Mouse (Mus musculus) midbrain, embryonic 14.5 days (tissue): ENCODE measurements around the gene Gm20441. TPM values are rescaled to one million over a fixed set of nuclear protein-coding genes. Genes with fewer than 3 reads are reported as not detected.

Experiments
- ATAC-seq: fragments of 200-750 bp; cut with Nextera tagmentation; 2 replicates; pipeline ENCODE4 v1.8.0; 2017; ENCODE audit warnings: moderate number of reproducible peaks, moderate library complexity; ENCODE audit not compliant: low FRiP score, low TSS enrichment
- DNase-seq: peaks from one replicate; pipeline ENCODE4 v3.0.0-alpha.2; 2015
- H3K27ac ChIP-seq: fragments of 300-500 bp; sonication (generic); replicated peaks from 2 replicates; pipeline ENCODE4 v1.5.1; 2014; ENCODE audit warnings: mild to moderate bottlenecking, low read depth, low read length, moderate library complexity
- H3K27me3 ChIP-seq: fragments of 300-500 bp; sonication (generic); 2 replicates; pipeline ENCODE4 v1.6.1; 2014; ENCODE audit warnings: low read length, control low read depth, mixed read lengths; ENCODE audit not compliant: control insufficient read depth, insufficient read depth
- H3K36me3 ChIP-seq: fragments of 300-500 bp; sonication (generic); 2 replicates; pipeline ENCODE4 v1.6.1; 2014; ENCODE audit warnings: low read length, control low read depth; ENCODE audit not compliant: control insufficient read depth, insufficient read depth
- H3K4me1 ChIP-seq: fragments of 300-500 bp; sonication (generic); 2 replicates; pipeline ENCODE4 v1.6.1; 2014; ENCODE audit warnings: mild to moderate bottlenecking, antibody characterized with exemption, low read length, control low read depth; ENCODE audit not compliant: control insufficient read depth, insufficient read depth
- H3K4me2 ChIP-seq: fragments of 300-500 bp; sonication (generic); 2 replicates; pipeline ENCODE4 v1.6.1; 2014; ENCODE audit warnings: mild to moderate bottlenecking, low read length, moderate library complexity
- H3K4me3 ChIP-seq: fragments of 300-500 bp; sonication (generic); replicated peaks from 2 replicates; pipeline ENCODE4 v1.5.1; 2014; ENCODE audit warnings: low read depth, low read length
- H3K9ac ChIP-seq: fragments of 300-500 bp; sonication (generic); replicated peaks from 2 replicates; pipeline ENCODE4 v1.6.1; 2014; ENCODE audit warnings: mild to moderate bottlenecking, low read length, moderate library complexity
- H3K9me3 ChIP-seq: fragments of 300-500 bp; sonication (generic); 2 replicates; pipeline ENCODE4 v1.6.1; 2016; ENCODE audit warnings: low read length, control low read depth, mixed read lengths; ENCODE audit not compliant: control insufficient read depth
- WGBS: fragments of 180-500 bp; shearing (Covaris S2); extraction: QIAGEN DNeasy Blood & Tissue Kit; methylation state at CpG from one replicate; pipeline ENCODE4 v1.1.7; 2014; 5-methylcytosine and 5-hydroxymethylcytosine counted together
- polyA plus RNA-seq: library from polyadenylated mRNA; unstranded; fragments of >200 nt; fragmentation: Nextera tagmentation; extraction: Ambion mirVana; gene quantifications from 2 replicates; pipeline ENCODE4 v1.2.1, GENCODE M21; 2014

Gene Gm20441
- polyA plus RNA-seq, 1 experiment from 2014 or later: not detected

DNA sequence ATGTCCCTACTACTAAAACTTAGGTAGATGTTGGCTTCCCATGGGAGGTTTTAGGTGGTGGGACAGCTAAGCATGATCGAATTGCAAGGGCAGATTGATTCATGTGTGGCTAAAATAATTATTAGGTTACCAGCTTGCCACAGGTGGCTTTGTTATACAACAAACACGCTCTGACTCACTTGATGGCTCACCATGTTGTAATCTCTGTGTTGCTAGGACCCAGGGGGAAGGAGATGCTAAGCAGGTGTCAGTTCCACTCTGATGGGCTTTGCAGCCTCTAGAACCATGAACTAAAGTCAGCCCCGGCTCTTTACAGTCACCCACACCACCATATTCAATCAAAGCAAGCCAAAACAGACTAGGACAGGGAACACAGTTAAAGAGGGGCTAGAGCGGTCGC, 39.1 kb upstream of the Gm20441 start:
- DNase-seq (no peak), ATAC-seq (no peak)
- WGBS: 87% methylated on average over 5 of the region's 5 CpGs
- H3K36me3 ChIP-seq: no peaks in the 10 kb centered on the region
- no peak overlapping the region for H3K4me3 ChIP-seq
- H3K9ac ChIP-seq: no peak overlapping the region
- H3K9me3 ChIP-seq: no peaks in the 10 kb centered on the region
- no peak overlapping the region for H3K4me2 ChIP-seq
- no peaks in the 10 kb centered on the region for H3K4me1 ChIP-seq
- no peak overlapping the region for H3K27ac ChIP-seq
- no peaks in the 10 kb centered on the region for H3K27me3 ChIP-seq

GRCm38 (mm10) chr10:75818641-75819040, 37.9 kb upstream of the Gm20441 start:
- Histone ChIP-seq H3K4me2 (no peak overlapping the region), H3K27me3 (no peaks in the 10 kb centered on the region), H3K4me3 (no peak overlapping the region), H3K9ac (no peak overlapping the region), H3K27ac (no peak overlapping the region), H3K4me1 (no peaks in the 10 kb centered on the region), H3K9me3 (no peaks in the 10 kb centered on the region), H3K36me3 (no peaks in the 10 kb centered on the region)
- DNase-seq (no peak), ATAC-seq (no peak)
- 63% methylated on average over 10 of the region's 10 CpGs for WGBS

- Histone ChIP-seq H3K36me3 (no peaks in the 10 kb centered on the region), H3K27ac (no peak overlapping the region), H3K4me2 (no peak overlapping the region), H3K4me3 (no peak overlapping the region), H3K9me3 (no peaks in the 10 kb centered on the region), H3K4me1 (no peaks in the 10 kb centered on the region), H3K9ac (no peak overlapping the region), H3K27me3 (no peaks in the 10 kb centered on the region)
- 76% methylated on average over 2 of the region's 2 CpGs for WGBS
- DNase-seq: no peak
- no peak for ATAC-seq
These were observed 23.5 kb upstream of the Gm20441 start for GRCm38 (mm10) chr10:75804217-75804616.

DNA sequence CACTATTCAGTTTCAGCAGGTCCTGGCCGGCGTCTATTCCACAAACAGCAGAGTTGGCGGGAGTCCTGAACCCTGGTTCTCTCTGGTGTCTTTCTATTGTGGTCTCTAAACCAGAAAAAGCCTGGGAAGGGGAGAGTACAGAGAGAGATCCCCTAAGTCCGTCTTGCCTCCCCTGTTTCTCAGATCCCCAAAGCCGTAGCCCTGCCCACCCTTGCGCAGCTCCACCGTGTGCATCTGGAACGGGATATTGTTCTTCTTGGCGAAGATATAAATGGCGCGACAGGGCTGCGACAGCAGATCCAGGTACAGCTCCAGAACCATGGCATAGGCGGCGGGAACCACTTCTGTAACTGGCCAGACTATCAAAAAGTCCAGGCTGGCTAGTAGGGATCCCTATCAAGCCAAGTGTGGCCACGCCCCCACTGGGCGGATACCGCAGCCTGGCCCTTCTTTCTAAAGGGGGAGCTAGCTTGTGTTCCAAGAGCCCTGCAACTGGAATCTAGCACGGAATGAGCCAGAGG, 17.5 kb upstream of the Gm20441 start, which contains the start of gene Gstt1:
TSS of gene Gstt1 (minus strand) at position 409 of the 521 bp plus-strand sequence.
- peak; percentile 68 for DNase-seq
- H3K27ac ChIP-seq: no peak within 1 kb of the TSS

DNA sequence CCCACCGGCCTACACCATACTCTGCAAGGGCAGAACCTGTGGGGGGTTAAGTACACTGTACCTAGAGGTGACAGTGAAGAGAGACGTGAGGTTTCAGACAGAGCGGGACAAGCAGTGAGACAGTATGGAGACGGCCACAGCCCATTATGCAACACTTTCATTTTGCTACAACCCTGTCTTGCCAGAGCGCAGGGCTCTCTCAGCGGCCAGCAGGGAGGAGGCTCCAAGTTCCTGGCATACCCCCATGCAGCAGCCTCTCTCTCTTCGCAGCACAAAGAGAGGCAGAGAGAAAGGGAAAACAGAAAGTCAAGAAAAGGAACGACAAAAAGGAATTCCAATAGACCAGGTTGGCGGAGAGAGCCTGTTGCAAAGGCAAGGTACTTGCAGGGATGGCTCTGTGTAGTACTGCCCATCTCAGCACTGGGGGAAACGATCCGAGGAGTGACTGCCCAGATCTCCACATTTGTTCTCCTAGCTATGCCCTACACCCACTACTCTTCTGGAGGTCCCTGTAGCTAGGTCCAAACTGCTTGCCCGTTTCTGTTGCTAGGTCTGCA, 16.9 kb upstream of the Gm20441 start:
- no peaks in the 10 kb centered on the region for H3K36me3 ChIP-seq
- peaks cover 10% of the 10 kb centered on the region; the same call in 1 of the 2 replicates for H3K4me1 ChIP-seq
- no peaks in the 10 kb centered on the region for H3K9me3 ChIP-seq
- ATAC-seq: peak; percentile 57; the same call in 1 of the 2 replicates
- peak; percentile 60 for DNase-seq
- WGBS: under 1% methylated on average over 12 of the region's 12 CpGs
- H3K27ac ChIP-seq: no peak overlapping the region
- H3K4me2 ChIP-seq: peak overlapping the region; percentile 62
- 0 out of 2 replicates have a peak, but pooled peaks cover 5% of the 10 kb centered on the region for H3K27me3 ChIP-seq
- H3K4me3 ChIP-seq: peak overlapping the region; percentile 29
- H3K9ac ChIP-seq: peak overlapping the region; percentile 46; the same call in 1 of the 2 replicates

More for the DNA sequence above, 17.5 kb upstream of the Gm20441 start, which contains the start of gene Gstt1:
- Histone ChIP-seq H3K9me3 (no peaks in the 10 kb centered on the region), H3K4me2 (peak within 1 kb of the TSS; percentile 62), H3K36me3 (no peaks in the 10 kb centered on the region), H3K4me3 (peak within 1 kb of the TSS; percentile 29), H3K27me3 (0 out of 2 replicates have a peak, but pooled peaks cover 5% of the 10 kb centered on the region), H3K9ac (peak within 1 kb of the TSS; percentile 46; the same call in 1 of the 2 replicates), H3K4me1 (peaks cover 10% of the 10 kb centered on the region; the same call in 1 of the 2 replicates)
- no peak for ATAC-seq
- 1% methylated on average over 18 of the region's 18 CpGs for WGBS

DNA sequence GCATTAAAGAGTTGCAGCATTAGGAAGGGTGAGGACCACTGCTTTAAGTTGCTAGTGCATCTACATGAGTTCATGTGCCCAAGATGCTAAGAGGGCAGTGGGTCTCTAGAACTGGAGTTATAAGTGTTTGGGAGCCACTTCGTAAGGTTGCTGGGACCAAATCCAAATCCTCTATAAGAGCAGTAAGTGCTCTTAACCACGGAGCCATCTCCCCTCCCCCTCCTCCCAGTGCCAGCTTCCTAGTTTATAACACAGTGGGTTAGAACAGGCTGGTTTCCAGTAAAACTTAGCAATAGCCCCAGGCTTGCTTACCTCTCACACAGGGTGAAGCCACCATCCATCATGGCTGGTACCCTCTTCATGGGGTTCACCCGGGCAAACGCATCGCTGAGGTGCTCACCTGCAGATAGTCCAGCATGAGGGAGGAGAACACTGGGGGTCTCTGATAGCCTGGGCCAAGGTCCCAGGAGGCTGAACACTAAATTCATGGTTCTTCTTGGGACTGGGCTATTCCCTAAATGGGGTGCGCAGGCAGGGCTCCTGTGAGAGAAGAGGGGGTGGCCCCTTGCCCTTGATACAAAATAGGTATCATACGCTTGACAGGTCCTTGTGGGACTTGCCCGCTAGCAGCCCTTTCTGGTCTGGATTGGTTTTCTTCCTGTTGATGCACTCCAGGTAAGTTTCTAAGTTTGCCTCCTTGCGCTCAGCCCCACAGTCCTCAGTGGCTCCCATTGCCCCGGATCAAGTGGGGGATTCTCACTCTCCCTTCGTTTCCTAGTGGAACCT, 16.2 kb upstream of the Gm20441 start:
- ATAC-seq: no peak
- no peak for DNase-seq
- Histone ChIP-seq H3K27me3 (0 out of 2 replicates have a peak, but pooled peaks cover 5% of the 10 kb centered on the region), H3K4me2 (peak overlapping the region; percentile 62), H3K9me3 (no peaks in the 10 kb centered on the region), H3K27ac (no peak overlapping the region), H3K4me1 (peaks cover 10% of the 10 kb centered on the region; the same call in 1 of the 2 replicates), H3K36me3 (no peaks in the 10 kb centered on the region), H3K4me3 (peak overlapping the region; percentile 29; the same call in 1 of the 2 replicates), H3K9ac (peak overlapping the region; percentile 46; the same call in 1 of the 2 replicates)
- WGBS: 48% methylated on average over 11 of the region's 11 CpGs

- WGBS: 29% methylated on average over 3 of the region's 3 CpGs
- DNase-seq (no peak), ATAC-seq (no peak)
These were observed 14.1 kb upstream of the Gm20441 start for GRCm38 (mm10) chr10:75794880-75795279.

GRCm38 (mm10) chr10:75790773-75791172, 10.0 kb upstream of the Gm20441 start:
- WGBS: 23% methylated on average over 7 of the region's 7 CpGs
- no peak overlapping the region for H3K27ac ChIP-seq
- H3K36me3 ChIP-seq: no peaks in the 10 kb centered on the region
- no peaks in the 10 kb centered on the region for H3K27me3 ChIP-seq
- DNase-seq (peak; percentile 28), ATAC-seq (no peak)
- no peaks in the 10 kb centered on the region for H3K4me1 ChIP-seq
- no peak overlapping the region for H3K4me2 ChIP-seq
- H3K9ac ChIP-seq: no peak overlapping the region
- no peak overlapping the region for H3K4me3 ChIP-seq
- no peaks in the 10 kb centered on the region for H3K9me3 ChIP-seq

More at GRCm38 (mm10) chr10:75794880-75795279, 14.1 kb upstream of the Gm20441 start:
- H3K4me2 ChIP-seq: no peak overlapping the region
- H3K9me3 ChIP-seq: no peaks in the 10 kb centered on the region
- no peaks in the 10 kb centered on the region for H3K36me3 ChIP-seq
- H3K27me3 ChIP-seq: 0 out of 2 replicates have a peak, but pooled peaks cover 5% of the 10 kb centered on the region
- H3K9ac ChIP-seq: no peak overlapping the region
- H3K4me3 ChIP-seq: no peak overlapping the region
- no peak overlapping the region for H3K27ac ChIP-seq
- H3K4me1 ChIP-seq: peaks cover 10% of the 10 kb centered on the region; the same call in 1 of the 2 replicates
